Mouse (Mus musculus) c-Kit-negative CD71-positive TER-119-positive erythroid progenitor cells, embryonic 14.5 days (primary cell): ENCODE measurements around the gene Fgfr2.

Source experiments
- DNase-seq: peaks from one replicate; pipeline ENCODE4 v3.0.0-alpha.2; 2013; ENCODE audit warnings: low read depth, low spot score

Gene Fgfr2

GRCm38 (mm10) chr7:132722401-132723370 is 400.5 kb downstream of the Fgfr2 start:
- no peak for DNase-seq

GRCm38 (mm10) chr7:132720562-132720961 is 402.6 kb downstream of the Fgfr2 start:
- DNase-seq, result no peak

GRCm38 (mm10) chr7:132719570-132719969 is 403.6 kb downstream of the Fgfr2 start:
- DNase-seq, result no peak

GRCm38 (mm10) chr7:132715259-132715658 is 407.9 kb downstream of the Fgfr2 start:
- no peak for DNase-seq

- no peak for DNase-seq
These were observed 408.8 kb downstream of the Fgfr2 start for GRCm38 (mm10) chr7:132714236-132714923.

GRCm38 (mm10) chr7:132713483-132714126 is 409.5 kb downstream of the Fgfr2 start:
- DNase-seq, result no peak

GRCm38 (mm10) chr7:132712956-132713355 is 410.2 kb downstream of the Fgfr2 start:
- DNase-seq, result no peak

GRCm38 (mm10) chr7:132712044-132712708 is 411.0 kb downstream of the Fgfr2 start:
- DNase-seq, result no peak

- DNase-seq, result no peak
These were observed 411.6 kb downstream of the Fgfr2 start for GRCm38 (mm10) chr7:132711579-132711978.

GRCm38 (mm10) chr7:132705130-132705529 is 418.0 kb downstream of the Fgfr2 start:
- no peak for DNase-seq

GRCm38 (mm10) chr7:132704310-132704875 is 418.8 kb downstream of the Fgfr2 start:
- no peak for DNase-seq

- DNase-seq, result no peak
These were observed 419.4 kb downstream of the Fgfr2 start for GRCm38 (mm10) chr7:132703515-132704309.

GRCm38 (mm10) chr7:132702492-132703070 is 420.6 kb downstream of the Fgfr2 start:
- no peak for DNase-seq

GRCm38 (mm10) chr7:132702024-132702423 is 421.1 kb downstream of the Fgfr2 start:
- no peak for DNase-seq

- no peak for DNase-seq
These were observed 421.7 kb downstream of the Fgfr2 start for GRCm38 (mm10) chr7:132701412-132701811.

- DNase-seq, result no peak
These were observed 423.0 kb downstream of the Fgfr2 start for GRCm38 (mm10) chr7:132700107-132700506.

- DNase-seq, result no peak
These were observed 423.5 kb downstream of the Fgfr2 start for GRCm38 (mm10) chr7:132699639-132700038.

- DNase-seq, result no peak
These were observed 424.0 kb downstream of the Fgfr2 start for GRCm38 (mm10) chr7:132699165-132699564.

- DNase-seq, result no peak
These were observed 424.4 kb downstream of the Fgfr2 start for GRCm38 (mm10) chr7:132698737-132699136.

GRCm38 (mm10) chr7:132697258-132697796 is 425.8 kb downstream of the Fgfr2 start:
- DNase-seq, result no peak
